Comparison of ENCODE assay signal across 20 mouse cellular contexts in genomic region chr1:78876156-78876555, GRCm38 (mm10). TPM values are rescaled to one million over a fixed set of nuclear protein-coding genes. Genes with fewer than 3 reads are reported as not detected.
"Had no signal": no experiment of that assay in that cellular context is flagged by ENCODE, and none has a peak within 500 bp of the region (broad histone marks: within the 10 kb centered on the region; RNA-seq: fewer than 3 reads in every experiment).

No protein-coding gene starts in this region.

- H3K36me3 ChIP-seq: midbrain, embryonic 10.5 days; midbrain, embryonic 12.5 days; neural tube, embryonic 13.5 days; neural tube, embryonic 15.5 days had no signal

- H3K9ac ChIP-seq: lung, embryonic 14.5 days; midbrain, embryonic 12.5 days; neural tube, embryonic 13.5 days; neural tube, embryonic 15.5 days had no signal

- H3K4me1 ChIP-seq: midbrain, embryonic 10.5 days; midbrain, embryonic 12.5 days; neural tube, embryonic 13.5 days; neural tube, embryonic 15.5 days had no signal

- DNase-seq: lung, embryonic 14.5 days; lung, postnatal 10 days; lung, postnatal 4 days; midbrain, embryonic 14.5 days; retina, postnatal 1 day; right cerebral cortex, adult 18-20 months; right cerebral cortex, postnatal 25 days; right cerebral cortex, postnatal 4 days; spleen, adult 18-20 months; thymus, adult 18-20 months; thymus, postnatal 14 days; thymus, postnatal 36 days had no signal

- H3K4me2 ChIP-seq: lung, embryonic 14.5 days; midbrain, embryonic 12.5 days; neural tube, embryonic 13.5 days; neural tube, embryonic 15.5 days had no signal

- H3K27me3 ChIP-seq: midbrain, embryonic 12.5 days; neural tube, embryonic 13.5 days; neural tube, embryonic 15.5 days had no signal

- H3K9me3 ChIP-seq: midbrain, embryonic 10.5 days; midbrain, embryonic 12.5 days; neural tube, embryonic 13.5 days; neural tube, embryonic 15.5 days had no signal

- H3K4me3 ChIP-seq: midbrain, embryonic 10.5 days; midbrain, embryonic 12.5 days; myocyte; neural tube, embryonic 13.5 days; neural tube, embryonic 15.5 days had no signal

- H3K27ac ChIP-seq: midbrain, embryonic 10.5 days; midbrain, embryonic 12.5 days; neural tube, embryonic 13.5 days; neural tube, embryonic 15.5 days had no signal

- ATAC-seq: midbrain, embryonic 16.5 days had no signal

RNA-seq across cellular contexts. Expression of gene Kcne4, which starts 59.6 kb away (rescaled TPM):
- total RNA-seq: megakaryocyte, adult 5-6 weeks; megakaryocyte-erythroid progenitor cell, adult 5-6 weeks had no signal
